Mouse (Mus musculus) forebrain, embryonic 11.5 days (tissue): ENCODE results near the gene Wnt10a. TPM values are rescaled to one million over a fixed set of nuclear protein-coding genes. Genes with fewer than 3 reads are reported as not detected.

ENCODE experiments used
- ATAC-seq: fragments of 200-750 bp; cut with Nextera tagmentation; replicated peaks from 2 replicates; pipeline ENCODE4 v1.8.0; 2017; ENCODE audit warnings: moderate TSS enrichment; ENCODE audit not compliant: low FRiP score
- DNase-seq: peaks from one replicate; pipeline ENCODE4 v3.0.0-alpha.2; 2017; ENCODE audit warnings: low spot score
- H3K27ac ChIP-seq: fragments of 300-500 bp; sonication (generic); 2 replicates; pipeline ENCODE4 v1.5.1; 2014; ENCODE audit warnings: low read depth, low read length
- H3K27me3 ChIP-seq: fragments of 300-500 bp; sonication (generic); 2 replicates; pipeline ENCODE4 v1.6.1; 2014; ENCODE audit warnings: mild to moderate bottlenecking, low read length, mixed read lengths; ENCODE audit not compliant: control insufficient read depth, insufficient read depth
- H3K36me3 ChIP-seq: fragments of 300-500 bp; sonication (generic); 2 replicates; pipeline ENCODE4 v1.6.1; 2014; ENCODE audit warnings: mild to moderate bottlenecking, low read length, moderate library complexity, mixed read lengths; ENCODE audit not compliant: control insufficient read depth, insufficient read depth
- H3K4me1 ChIP-seq: fragments of 300-500 bp; sonication (generic); replicated peaks from 2 replicates; pipeline ENCODE4 v1.6.1; 2014; ENCODE audit warnings: low read length, mixed read lengths; ENCODE audit not compliant: control insufficient read depth, insufficient read depth
- H3K4me2 ChIP-seq: fragments of 300-500 bp; sonication (generic); 2 replicates; pipeline ENCODE4 v1.6.1; 2014; ENCODE audit warnings: low read depth, mild to moderate bottlenecking, low read length, moderate library complexity, mixed read lengths; ENCODE audit not compliant: severe bottlenecking
- H3K4me3 ChIP-seq: fragments of 300-500 bp; sonication (generic); 2 replicates; pipeline ENCODE4 v1.5.1; 2014; ENCODE audit warnings: low read depth, low read length
- H3K9ac ChIP-seq: fragments of 300-500 bp; sonication (generic); 2 replicates; pipeline ENCODE4 v1.6.1; 2014; ENCODE audit warnings: low read length
- H3K9me3 ChIP-seq: fragments of 300-500 bp; sonication (generic); 2 replicates; pipeline ENCODE4 v1.6.1; 2016; ENCODE audit warnings: low read length, mixed read lengths; ENCODE audit not compliant: control insufficient read depth
- WGBS: fragments of 180-500 bp; shearing (Covaris S2); extraction: QIAGEN DNeasy Blood & Tissue Kit; methylation state at CpG from one replicate; pipeline ENCODE4 v1.1.7; 2014; 5-methylcytosine and 5-hydroxymethylcytosine counted together
- polyA plus RNA-seq: library from polyadenylated mRNA; unstranded; fragments of >200 nt; fragmentation: Nextera tagmentation; extraction: Ambion mirVana; gene quantifications from 2 replicates; pipeline ENCODE4 v1.2.1, GENCODE M21; 2014

The Wnt10a gene
- polyA plus RNA-seq, result 1.5 and 2.4 TPM in 2 replicates

- Histone ChIP-seq H3K9ac (no peak within 1 kb of the TSS; the same call in 1 of the 2 replicates), H3K4me3 (peak within 1 kb of the TSS; percentile 6), H3K4me1 (peaks cover 18% of the 10 kb centered on the region; the same call in 1 of the 2 replicates), H3K27ac (no peak within 1 kb of the TSS), H3K9me3 (no peaks in the 10 kb centered on the region), H3K36me3 (no peaks in the 10 kb centered on the region), H3K4me2 (peak within 1 kb of the TSS; percentile 36), H3K27me3 (peaks cover 94% of the 10 kb centered on the region)
- DNase-seq, result no peak
- WGBS, result 1% methylated on average over 11 of the region's 11 CpGs
- no peak for ATAC-seq
Measured at GRCm38 (mm10) chr1:74791249-74791648, at the start of gene Wnt10a. Gene Wnt10a, plus strand, starts transcription at chr1:74791516.

GRCm38 (mm10) chr1:74747335-74747734, 44.0 kb upstream of the Wnt10a start:
- H3K9ac ChIP-seq, result no peak overlapping the region
- 77% methylated on average over 5 of the region's 5 CpGs for WGBS
- no peak for ATAC-seq

GRCm38 (mm10) chr1:74748643-74749271, 42.6 kb upstream of the Wnt10a start, which contains the start of gene Prkag3:
Gene Prkag3, minus strand, starts transcription at chr1:74749221.
- Histone ChIP-seq H3K27ac (no peak within 1 kb of the TSS), H3K4me1 (no peaks in the 10 kb centered on the region), H3K9ac (peak within 1 kb of the TSS; percentile 53; the same call in 1 of the 2 replicates), H3K27me3 (no peaks in the 10 kb centered on the region; the same call in 1 of the 2 replicates), H3K36me3 (no peaks in the 10 kb centered on the region), H3K4me3 (peak within 1 kb of the TSS; percentile 15; the same call in 1 of the 2 replicates), H3K9me3 (no peaks in the 10 kb centered on the region), H3K4me2 (peak within 1 kb of the TSS; percentile 55)
- 0 out of 2 replicates have a peak, but pooled peaks have one; percentile 58 for ATAC-seq
- 9% methylated on average over 30 of the region's 30 CpGs for WGBS
- DNase-seq, result peak; percentile 78

More at GRCm38 (mm10) chr1:74747335-74747734, 44.0 kb upstream of the Wnt10a start:
- DNase-seq, result no peak
- H3K4me2 ChIP-seq, result no peak overlapping the region
- H3K4me1 ChIP-seq, result no peaks in the 10 kb centered on the region
- no peak overlapping the region for H3K27ac ChIP-seq
- H3K36me3 ChIP-seq, result no peaks in the 10 kb centered on the region
- H3K9me3 ChIP-seq, result no peaks in the 10 kb centered on the region
- H3K4me3 ChIP-seq, result no peak overlapping the region
- H3K27me3 ChIP-seq, result no peaks in the 10 kb centered on the region; the same call in 1 of the 2 replicates

GRCm38 (mm10) chr1:74749301-74749700, 42.0 kb upstream of the Wnt10a start:
- Histone ChIP-seq H3K36me3 (no peaks in the 10 kb centered on the region), H3K4me1 (no peaks in the 10 kb centered on the region), H3K27me3 (no peaks in the 10 kb centered on the region; the same call in 1 of the 2 replicates), H3K9me3 (no peaks in the 10 kb centered on the region), H3K4me2 (no peak overlapping the region), H3K9ac (no peak overlapping the region), H3K4me3 (no peak overlapping the region), H3K27ac (no peak overlapping the region)
- ATAC-seq, result no peak
- DNase-seq, result no peak
- 70% methylated on average over 7 of the region's 7 CpGs for WGBS

- no peak for ATAC-seq
- H3K27ac ChIP-seq, result no peak overlapping the region
- H3K4me2 ChIP-seq, result no peak overlapping the region
- DNase-seq, result no peak
- WGBS, result 85% methylated on average over 4 of the region's 4 CpGs
- no peaks in the 10 kb centered on the region for H3K9me3 ChIP-seq
- H3K4me3 ChIP-seq, result no peak overlapping the region
- no peaks in the 10 kb centered on the region for H3K4me1 ChIP-seq
- no peaks in the 10 kb centered on the region for H3K36me3 ChIP-seq
- no peak overlapping the region for H3K9ac ChIP-seq
- H3K27me3 ChIP-seq, result no peaks in the 10 kb centered on the region; the same call in 1 of the 2 replicates
Measured at GRCm38 (mm10) chr1:74750683-74751082, 40.6 kb upstream of the Wnt10a start.

GRCm38 (mm10) chr1:74752150-74752549, 39.2 kb upstream of the Wnt10a start:
- ATAC-seq, result no peak
- WGBS, result 81% methylated on average over 8 of the region's 8 CpGs

GRCm38 (mm10) chr1:74752833-74753232, 38.5 kb upstream of the Wnt10a start:
- Histone ChIP-seq H3K4me2 (no peak overlapping the region), H3K4me3 (no peak overlapping the region), H3K36me3 (no peaks in the 10 kb centered on the region), H3K9me3 (no peaks in the 10 kb centered on the region), H3K9ac (no peak overlapping the region), H3K4me1 (no peaks in the 10 kb centered on the region), H3K27ac (no peak overlapping the region), H3K27me3 (no peaks in the 10 kb centered on the region; the same call in 1 of the 2 replicates)
- ATAC-seq (no peak), DNase-seq (no peak)
- WGBS, result 94% methylated on average over 3 of the region's 3 CpGs

More at GRCm38 (mm10) chr1:74752150-74752549, 39.2 kb upstream of the Wnt10a start:
- no peaks in the 10 kb centered on the region for H3K9me3 ChIP-seq
- no peak for DNase-seq
- H3K36me3 ChIP-seq, result no peaks in the 10 kb centered on the region
- no peaks in the 10 kb centered on the region; the same call in 1 of the 2 replicates for H3K27me3 ChIP-seq
- no peak overlapping the region for H3K27ac ChIP-seq
- no peak overlapping the region for H3K9ac ChIP-seq
- H3K4me3 ChIP-seq, result no peak overlapping the region
- H3K4me2 ChIP-seq, result no peak overlapping the region
- H3K4me1 ChIP-seq, result no peaks in the 10 kb centered on the region

GRCm38 (mm10) chr1:74753266-74753974, 37.9 kb upstream of the Wnt10a start:
- DNase-seq, result no peak
- Histone ChIP-seq H3K27me3 (no peaks in the 10 kb centered on the region; the same call in 1 of the 2 replicates), H3K4me1 (no peaks in the 10 kb centered on the region), H3K27ac (no peak overlapping the region), H3K4me3 (no peak overlapping the region), H3K9me3 (no peaks in the 10 kb centered on the region), H3K9ac (no peak overlapping the region), H3K4me2 (no peak overlapping the region), H3K36me3 (no peaks in the 10 kb centered on the region)
- 87% methylated on average over 8 of the region's 8 CpGs for WGBS
- ATAC-seq, result no peak
